Mouse (Mus musculus) cerebellum, adult 9-11 months (tissue): ENCODE measurements around the gene Ccdc87.
"Not testable (repeated sequence)": the region's sequence is repeated elsewhere in the genome, so short reads cannot be mapped to it uniquely, and the experiment has no call there.

ENCODE experiments used
- DNase-seq: peaks from one replicate; pipeline ENCODE4 v3.0.0; 2022

Ccdc87 gene

GRCm38 (mm10) chr19:4839149-4839548 is at the start of gene Ccdc87, which contains the start of gene Ccs:
Ccdc87 (plus strand) TSS chr19:4839366.
Ccs (minus strand) TSS chr19:4839332.
- peak; percentile 97 for DNase-seq

GRCm38 (mm10) chr19:4793281-4793830 is 45.8 kb upstream of the Ccdc87 start:
- no peak for DNase-seq

GRCm38 (mm10) chr19:4793831-4794422 is 45.2 kb upstream of the Ccdc87 start, which contains the start of gene Rbm4:
Rbm4 (minus strand) TSS chr19:4793901.
- DNase-seq, result peak; percentile 99

GRCm38 (mm10) chr19:4795929-4796328 is 43.2 kb upstream of the Ccdc87 start:
- no peak for DNase-seq

- no peak for DNase-seq
Observed at GRCm38 (mm10) chr19:4797846-4798245, 41.3 kb upstream of the Ccdc87 start.

GRCm38 (mm10) chr19:4799083-4799482 is 40.1 kb upstream of the Ccdc87 start:
- no peak for DNase-seq

GRCm38 (mm10) chr19:4802691-4803091 is 36.5 kb upstream of the Ccdc87 start:
- DNase-seq, result peak; percentile 71

- no peak for DNase-seq
Observed at GRCm38 (mm10) chr19:4803283-4803682, 35.9 kb upstream of the Ccdc87 start.

- DNase-seq, result no peak
Observed at GRCm38 (mm10) chr19:4810309-4810708, 28.9 kb upstream of the Ccdc87 start.

GRCm38 (mm10) chr19:4810746-4811062 is 28.5 kb upstream of the Ccdc87 start:
- DNase-seq, result no peak

- DNase-seq, result peak; percentile 99
Observed at GRCm38 (mm10) chr19:4811063-4811908, 27.9 kb upstream of the Ccdc87 start, which contains the start of the genes Gm21992 and Rbm14. Gm21992 (minus strand) TSS chr19:4811612. Rbm14 (minus strand) TSS chr19:4811634.

GRCm38 (mm10) chr19:4811909-4812242 is 27.3 kb upstream of the Ccdc87 start:
- DNase-seq, result no peak

GRCm38 (mm10) chr19:4812334-4812949 is 26.7 kb upstream of the Ccdc87 start:
- not testable (repeated sequence) for DNase-seq

GRCm38 (mm10) chr19:4813015-4813414 is 26.2 kb upstream of the Ccdc87 start:
- peak; percentile 38 for DNase-seq

- no peak for DNase-seq
Observed at GRCm38 (mm10) chr19:4817182-4817835, 21.9 kb upstream of the Ccdc87 start.

- DNase-seq, result peak; percentile 54
Observed at GRCm38 (mm10) chr19:4820678-4821303, 18.4 kb upstream of the Ccdc87 start.

GRCm38 (mm10) chr19:4828444-4829114 is 10.6 kb upstream of the Ccdc87 start:
- no peak for DNase-seq

GRCm38 (mm10) chr19:4829156-4829555 is 10.0 kb upstream of the Ccdc87 start:
- peak; percentile 82 for DNase-seq

- DNase-seq, result no peak
Observed at GRCm38 (mm10) chr19:4833977-4834376, 5.2 kb upstream of the Ccdc87 start.

GRCm38 (mm10) chr19:4836096-4836495 is 3.1 kb upstream of the Ccdc87 start:
- DNase-seq, result no peak

GRCm38 (mm10) chr19:4837049-4837448 is 2.1 kb upstream of the Ccdc87 start:
- DNase-seq, result no peak
